Comparison of ENCODE assay signal across 9 mouse cellular contexts in the genomic region with DNA sequence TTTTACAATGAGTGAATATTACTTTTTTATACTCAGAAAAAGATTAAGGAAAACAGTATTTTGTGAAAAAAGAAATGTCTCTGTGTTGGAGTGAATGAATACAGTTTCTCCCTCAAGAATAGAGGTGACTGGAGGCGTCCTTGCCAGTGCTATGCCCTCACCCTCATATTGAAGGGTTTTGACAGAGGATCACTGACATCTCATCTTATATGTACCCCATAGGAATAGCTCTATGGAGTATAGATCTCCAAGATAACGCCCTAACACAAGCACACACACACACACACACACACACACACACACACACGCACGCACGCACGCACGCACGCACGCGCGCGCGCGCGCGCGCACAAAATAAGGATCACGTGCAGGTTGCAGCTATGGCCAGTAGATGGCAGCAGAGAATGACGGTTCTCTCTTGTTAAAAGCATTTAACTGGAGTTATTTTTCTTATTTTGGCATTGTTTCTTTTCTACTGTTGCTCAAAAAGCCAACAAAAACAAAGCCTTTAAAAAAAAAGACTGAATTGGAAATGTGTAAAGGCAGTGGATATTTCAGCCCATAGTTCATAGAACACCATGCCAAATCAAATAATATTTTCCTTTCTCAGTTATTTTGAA. TPM values are rescaled to one million over a fixed set of nuclear protein-coding genes. Genes with fewer than 3 reads are reported as not detected.
A peak's percentile ranks its signal among the peaks of the same experiment; 100 is the strongest.
DNase-seq lines count a peak whose midpoint lies in the region; ATAC-seq lines count a peak whose summit lies in the region.
"Had no signal": no experiment of that assay in that cellular context is flagged by ENCODE, and none has a peak within 500 bp of the region (broad histone marks: within the 10 kb centered on the region; RNA-seq: fewer than 3 reads in every experiment).

No protein-coding gene starts in this region.

- peak; percentile 42 for DNase-seq in cerebellum, adult 11 months
- peak; percentile 43 to 57 for DNase-seq in cerebellum, adult 18-20 months
- DNase-seq in layer of hippocampus, postnatal 36 days = peak; percentile 23 to 59
- peak; percentile 31 for DNase-seq in lung, postnatal 25 days (ENCODE audit: low spot score)
- DNase-seq in right cerebral cortex, postnatal 10 days (ENCODE audit: low spot score in 2 of 2) = peak; percentile 61 to 69

- no peaks in the 10 kb centered on the region for H3K27me3 ChIP-seq in forebrain, embryonic 16.5 days (replicated peaks; ENCODE audit: control insufficient read depth, insufficient read depth, low read length)
- H3K27me3 ChIP-seq in hindbrain, embryonic 12.5 days = no peaks in the 10 kb centered on the region

- WGBS in forebrain, embryonic 16.5 days = 29% methylated on average over 16 of the region's 19 CpGs
- WGBS in hindbrain, embryonic 12.5 days = 32% methylated on average over 18 of the region's 19 CpGs

- no peaks in the 10 kb centered on the region for H3K9me3 ChIP-seq in forebrain, embryonic 16.5 days (ENCODE audit: control insufficient read depth, low read length)
- H3K9me3 ChIP-seq in hindbrain, embryonic 12.5 days (replicated peaks) = no peaks in the 10 kb centered on the region
- H3K9me3 ChIP-seq: G1E had no signal

- H3K36me3 ChIP-seq in forebrain, embryonic 16.5 days (ENCODE audit: control insufficient read depth, insufficient read depth) = no peaks in the 10 kb centered on the region
- H3K36me3 ChIP-seq in hindbrain, embryonic 12.5 days = no peaks in the 10 kb centered on the region
- H3K36me3 ChIP-seq: G1E had no signal

- no peaks in the 10 kb centered on the region for H3K4me1 ChIP-seq in forebrain, embryonic 16.5 days (replicated peaks; ENCODE audit: control insufficient read depth, insufficient read depth, low read length)
- no peaks in the 10 kb centered on the region for H3K4me1 ChIP-seq in hindbrain, embryonic 12.5 days

- H3K4me2 ChIP-seq in forebrain, embryonic 16.5 days (ENCODE audit: low read length) = peak overlapping the region; percentile 43
- peak overlapping the region; percentile 45 for H3K4me2 ChIP-seq in hindbrain, embryonic 12.5 days (replicated peaks)

- no peak overlapping the region for H3K27ac ChIP-seq in forebrain, embryonic 16.5 days (ENCODE audit: low read length)
- H3K27ac ChIP-seq in hindbrain, embryonic 12.5 days = no peak overlapping the region

- peak overlapping the region; percentile 28 for H3K4me3 ChIP-seq in forebrain, embryonic 16.5 days (replicated peaks; ENCODE audit: low read length)
- no peak overlapping the region for H3K4me3 ChIP-seq in hindbrain, embryonic 12.5 days

- ATAC-seq in cerebellum, adult (ENCODE audit: insufficient number of reproducible peaks, low FRiP score, low TSS enrichment) = no peak
- ATAC-seq in forebrain, embryonic 16.5 days = peak; percentile 67; the same call in 1 of the 2 replicates
- ATAC-seq in hindbrain, embryonic 12.5 days (ENCODE audit: low FRiP score) = 0 out of 2 replicates have a peak, but pooled peaks have one; percentile 58

- 0 out of 2 replicates have a peak overlapping the region, but pooled peaks have one; percentile 13 for H3K9ac ChIP-seq in forebrain, embryonic 16.5 days (replicated peaks; ENCODE audit: low read depth, low read length)
- H3K9ac ChIP-seq in hindbrain, embryonic 12.5 days = no peak overlapping the region

RNA-seq across cellular contexts. Expression of gene Apln, which starts 49.5 kb away (rescaled TPM):
- 5.7 and 5.9 TPM in 2 replicates for polyA plus RNA-seq in forebrain, embryonic 16.5 days (2015; fragmentation: Nextera tagmentation; extraction: Ambion mirVana)
- polyA plus RNA-seq in hindbrain, embryonic 12.5 days (2016; fragmentation: Nextera tagmentation; extraction: Ambion mirVana) = 4.4 and 4.6 TPM in 2 replicates
- total RNA-seq in layer of hippocampus, postnatal 36 days (2021) = 10 to 100 TPM; 14.0 to 18.7 TPM
